Mouse (Mus musculus): ENCODE measurements around the gene Nicn1.
"Not testable (repeated sequence)": the region's sequence is repeated elsewhere in the genome, so short reads cannot be mapped to it uniquely, and the experiment has no call there.

Gene Nicn1

DNA sequence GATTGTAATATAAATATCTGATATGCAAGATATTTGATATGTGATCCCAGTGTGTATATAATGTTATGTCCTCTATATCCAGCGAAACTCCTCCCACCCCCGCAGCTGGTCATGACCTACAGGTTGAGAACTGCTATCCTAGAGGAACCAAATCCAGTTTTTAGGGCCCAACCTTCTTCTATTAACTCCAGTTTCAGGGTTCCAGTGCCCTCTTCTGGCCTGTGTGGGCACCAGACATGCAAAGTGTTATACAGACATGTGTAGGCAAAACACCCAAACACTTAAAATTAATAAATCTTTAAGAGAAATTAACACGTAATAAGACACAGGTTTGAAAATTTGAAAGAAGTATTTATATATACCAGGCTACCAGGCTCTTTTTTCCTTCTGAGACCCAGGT is 27.3 kb downstream of the Nicn1 start:
- in situ Hi-C loops (cut with MboI; ENCODE audit: low pct_unique_long_range_greater_than_20kb in 1 of 2, low sequenced_read_pairs in 2 of 2, unreplicated experiment in 1 of 2), result no loop called here

DNA sequence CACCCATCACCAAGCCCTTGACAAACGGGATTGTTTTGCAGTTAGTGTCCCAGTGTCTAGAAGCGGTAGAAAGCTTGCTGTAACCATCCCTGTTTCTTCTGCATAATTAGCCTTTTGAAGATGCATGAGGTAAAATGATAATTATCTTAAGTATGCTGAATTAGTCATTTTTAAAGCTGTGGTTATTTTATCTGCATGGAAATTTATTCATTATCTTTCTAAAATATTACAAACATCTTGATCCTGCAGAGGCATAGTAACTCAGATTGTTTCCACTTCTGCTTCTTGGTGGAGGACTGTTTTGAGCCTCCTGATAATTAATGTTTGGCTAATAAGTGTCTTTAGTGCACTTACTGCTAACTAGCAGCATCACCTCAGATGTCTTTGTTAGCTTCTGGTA is 28.2 kb downstream of the Nicn1 start:
- in situ Hi-C loops (cut with MboI; ENCODE audit: low pct_unique_long_range_greater_than_20kb in 1 of 2, low sequenced_read_pairs in 2 of 2, unreplicated experiment in 1 of 2), result no loop called here

DNA sequence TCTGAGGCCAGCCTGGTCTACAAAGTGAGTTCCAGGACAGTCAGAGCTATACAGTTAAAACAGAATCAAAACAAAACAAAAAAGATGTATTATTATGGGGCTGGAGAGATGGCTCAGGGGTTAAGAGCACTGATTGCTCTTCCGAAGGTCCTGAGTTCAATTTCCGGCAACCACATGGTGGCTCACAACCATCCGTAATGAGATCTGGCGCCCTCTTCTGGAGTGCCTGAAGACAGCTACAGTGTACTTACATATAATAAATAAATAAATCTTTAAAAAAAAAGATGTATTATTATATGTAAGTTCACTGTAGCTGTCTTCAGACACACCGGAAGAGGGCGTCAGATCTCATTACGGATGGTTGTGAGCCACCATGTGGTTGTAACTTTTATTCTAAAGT is 31.8 kb downstream of the Nicn1 start:
- in situ Hi-C loops (cut with MboI; ENCODE audit: low pct_unique_long_range_greater_than_20kb in 1 of 2, low sequenced_read_pairs in 2 of 2, unreplicated experiment in 1 of 2), result not testable (repeated sequence)

DNA sequence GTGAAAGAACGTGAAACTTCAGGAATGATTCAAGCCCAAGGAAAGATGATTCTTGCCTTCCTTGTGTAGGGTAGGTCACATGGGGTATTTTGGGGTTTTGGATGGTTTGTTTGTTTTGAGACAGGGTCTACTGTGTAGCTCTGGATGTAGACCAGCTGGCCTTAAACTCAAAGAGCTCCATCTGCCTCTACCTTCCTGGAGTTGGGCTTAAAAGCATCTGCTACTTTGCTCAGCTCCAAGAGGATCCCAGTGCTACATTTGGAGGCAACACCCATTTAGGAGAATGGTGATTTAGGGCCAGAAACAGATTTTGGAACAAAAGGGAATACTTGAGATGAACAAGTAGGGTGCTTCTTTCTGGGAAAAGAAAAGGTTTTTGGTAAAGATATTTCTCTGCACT is 34.6 kb downstream of the Nicn1 start:
- in situ Hi-C loops (cut with MboI; ENCODE audit: low pct_unique_long_range_greater_than_20kb in 1 of 2, low sequenced_read_pairs in 2 of 2, unreplicated experiment in 1 of 2), result no loop called here

DNA sequence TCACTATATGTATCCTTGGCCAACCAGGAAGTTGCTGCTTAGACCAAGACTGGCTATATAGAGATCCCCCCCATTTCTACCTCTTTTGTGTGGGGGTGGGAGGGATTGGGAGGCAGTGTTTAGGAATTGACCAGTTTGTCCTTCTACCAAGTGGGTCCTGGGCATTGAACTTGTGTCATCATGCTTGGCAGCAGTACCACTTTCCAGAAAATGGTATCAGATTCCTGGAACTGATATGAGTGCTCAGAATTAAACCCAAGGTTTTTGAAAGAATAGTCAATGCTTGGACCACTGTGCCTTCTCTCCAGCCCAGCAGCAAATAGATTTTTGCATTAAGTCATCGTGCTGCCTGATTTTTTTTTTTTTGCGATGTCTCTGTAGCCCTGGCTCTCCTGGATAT is 35.6 kb downstream of the Nicn1 start:
- in situ Hi-C loops (cut with MboI; ENCODE audit: low pct_unique_long_range_greater_than_20kb in 1 of 2, low sequenced_read_pairs in 2 of 2, unreplicated experiment in 1 of 2), result no loop called here

DNA sequence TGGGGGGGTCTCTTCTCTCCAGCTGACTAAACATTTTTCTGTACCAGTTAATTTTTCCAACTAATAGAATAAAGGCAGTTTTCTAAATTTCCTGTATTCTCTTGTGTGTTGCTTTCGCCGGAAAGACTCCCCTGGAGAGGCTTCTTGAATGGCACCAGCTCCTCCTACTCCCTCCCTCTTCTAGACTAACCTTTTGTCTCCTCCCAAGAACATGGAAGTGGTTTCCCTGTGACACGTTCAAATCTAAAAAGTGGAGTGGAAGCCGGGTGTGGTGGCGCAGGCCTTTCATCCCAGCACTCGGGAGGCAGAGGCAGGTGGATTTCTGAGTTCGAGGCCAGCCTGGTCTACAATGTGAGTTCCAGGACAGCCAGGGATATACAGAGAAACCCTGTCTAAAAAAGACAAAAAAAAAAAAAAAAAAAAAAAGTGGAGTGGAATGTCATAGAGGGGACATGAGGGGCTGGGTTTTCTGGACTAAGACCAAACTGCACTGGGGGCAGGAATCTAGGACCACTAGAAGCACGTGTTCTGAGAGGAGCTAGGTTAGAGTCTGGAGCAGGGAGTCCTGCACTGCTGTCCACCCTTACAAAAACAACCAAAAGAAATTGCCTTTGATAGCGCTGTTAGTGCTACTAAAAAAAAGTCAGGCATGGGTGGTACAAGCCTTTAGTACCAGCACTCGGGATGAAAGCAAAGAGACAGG is 47.8 kb downstream of the Nicn1 start:
- in situ Hi-C loops (cut with MboI; ENCODE audit: low pct_unique_long_range_greater_than_20kb in 1 of 2, low sequenced_read_pairs in 2 of 2, unreplicated experiment in 1 of 2), result no loop called here

DNA sequence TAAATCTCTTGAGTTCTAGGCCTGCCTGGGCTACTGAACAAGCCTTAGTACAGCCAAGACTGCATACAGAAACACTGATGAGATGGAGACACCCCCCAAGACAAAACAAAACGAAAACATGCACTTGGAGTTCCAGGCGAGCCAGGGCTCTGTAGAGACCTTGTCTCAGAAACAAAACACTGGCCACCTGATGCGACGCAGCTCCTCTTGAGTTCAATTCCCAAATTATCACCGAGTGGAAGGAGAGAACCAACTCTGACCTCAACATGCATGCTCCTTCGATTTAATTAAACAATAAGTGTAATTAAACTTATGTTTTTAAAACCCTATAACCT is 48.3 kb downstream of the Nicn1 start:
- in situ Hi-C loops (cut with MboI; ENCODE audit: low pct_unique_long_range_greater_than_20kb in 1 of 2, low sequenced_read_pairs in 2 of 2, unreplicated experiment in 1 of 2), result no loop called here

DNA sequence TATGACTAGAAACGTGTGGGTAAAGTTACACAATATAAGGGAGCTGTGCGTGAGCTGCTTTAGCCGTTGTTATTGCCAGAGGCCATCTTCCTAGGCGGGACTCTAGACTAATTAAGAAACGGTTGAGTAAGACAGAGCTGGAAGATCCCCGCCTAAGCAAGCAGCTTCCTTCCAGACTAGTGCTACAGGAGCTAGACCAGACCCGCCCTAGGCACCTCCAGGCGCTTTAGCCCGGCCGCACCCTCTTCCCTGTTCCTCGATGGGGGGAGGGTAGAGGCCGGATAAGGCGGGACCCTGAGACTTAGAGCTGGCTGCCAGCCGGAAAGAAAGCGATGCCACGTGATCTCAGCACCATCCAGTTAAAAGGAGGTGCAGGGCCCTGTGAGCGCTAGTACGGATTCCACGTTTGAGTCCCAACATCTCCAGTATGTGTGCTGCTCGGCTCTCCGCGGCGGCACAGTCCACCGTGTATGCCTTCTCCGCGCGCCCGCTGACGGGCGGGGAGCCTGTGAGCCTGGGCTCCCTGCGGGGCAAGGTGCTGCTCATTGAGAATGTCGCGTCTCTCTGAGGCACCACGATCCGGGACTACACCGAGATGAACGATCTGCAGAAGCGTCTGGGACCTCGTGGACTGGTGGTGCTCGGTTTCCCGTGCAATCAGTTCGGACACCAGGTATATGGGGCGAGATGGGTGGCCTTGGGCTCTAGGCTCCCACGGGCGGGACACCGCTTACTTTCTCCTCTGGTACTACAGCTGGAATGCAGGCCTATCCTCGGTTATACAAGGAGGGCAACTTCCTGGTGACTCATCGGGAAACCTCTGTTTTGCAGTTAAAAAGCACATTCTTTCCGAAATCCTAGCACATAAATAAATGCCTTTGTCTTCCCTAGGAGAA is 48.9 kb downstream of the Nicn1 start, which contains the start of gene Gpx1:
Gene Gpx1, plus strand, starts transcription at position 18 of the 896 bp plus-strand sequence.
- in situ Hi-C loops (cut with MboI; ENCODE audit: low pct_unique_long_range_greater_than_20kb in 1 of 2, low sequenced_read_pairs in 2 of 2, unreplicated experiment in 1 of 2), result no loop called here

DNA sequence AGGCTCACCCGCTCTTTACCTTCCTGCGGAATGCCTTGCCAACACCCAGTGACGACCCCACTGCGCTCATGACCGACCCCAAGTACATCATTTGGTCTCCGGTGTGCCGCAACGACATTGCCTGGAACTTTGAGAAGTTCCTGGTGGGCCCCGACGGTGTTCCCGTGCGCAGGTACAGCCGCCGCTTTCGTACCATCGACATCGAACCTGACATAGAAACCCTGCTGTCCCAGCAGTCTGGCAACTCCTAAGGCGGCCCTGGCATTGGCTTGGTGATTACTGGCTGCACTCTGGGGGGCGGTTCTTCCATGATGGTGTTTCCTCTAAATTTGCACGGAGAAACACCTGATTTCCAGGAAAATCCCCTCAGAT is 49.6 kb downstream of the Nicn1 start:
- in situ Hi-C loops (cut with MboI; ENCODE audit: low pct_unique_long_range_greater_than_20kb in 1 of 2, low sequenced_read_pairs in 2 of 2, unreplicated experiment in 1 of 2), result no loop called here

DNA sequence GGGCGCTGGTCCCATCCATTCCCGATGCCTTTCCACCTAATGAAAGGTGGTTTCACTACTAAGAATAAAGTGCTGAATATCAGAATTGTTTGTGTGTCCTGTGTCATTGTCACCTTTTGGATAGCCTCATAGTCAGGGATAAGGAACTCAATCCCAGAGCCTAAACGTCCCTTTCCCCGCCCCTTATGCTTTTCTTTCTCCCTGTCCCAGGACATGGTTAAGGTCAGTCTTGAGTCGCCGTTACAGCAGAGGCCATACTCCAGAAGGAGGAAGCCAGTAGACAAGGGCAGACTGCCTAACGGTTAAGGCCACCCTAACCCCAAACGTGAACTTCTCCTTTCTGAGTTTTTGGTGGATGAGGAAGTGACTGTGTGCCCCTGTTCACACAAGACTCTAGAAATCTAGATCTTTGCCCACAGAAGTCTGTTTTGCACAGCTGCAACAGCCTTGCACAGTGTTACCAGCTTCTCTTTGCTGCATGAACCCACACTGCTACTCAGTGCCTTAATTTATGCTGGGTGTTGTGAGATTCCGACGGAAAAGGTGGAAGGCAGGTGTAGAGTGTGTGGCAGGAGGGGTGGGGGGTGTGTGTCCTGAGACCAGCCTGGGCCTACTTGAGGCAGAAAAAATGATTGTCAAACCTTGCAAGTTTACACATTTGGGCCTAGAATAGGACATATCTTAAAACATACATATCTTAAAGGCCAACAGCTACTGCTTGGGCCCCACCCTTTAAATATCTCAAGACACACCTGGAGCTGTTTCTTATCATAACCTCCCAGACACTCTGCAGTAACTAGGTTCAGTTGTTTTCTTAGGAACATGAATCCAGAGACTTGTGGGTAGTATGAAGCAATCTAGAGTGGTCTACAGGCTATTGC is 50.3 kb downstream of the Nicn1 start:
- in situ Hi-C loops (cut with MboI; ENCODE audit: low pct_unique_long_range_greater_than_20kb in 1 of 2, low sequenced_read_pairs in 2 of 2, unreplicated experiment in 1 of 2), result no loop called here

DNA sequence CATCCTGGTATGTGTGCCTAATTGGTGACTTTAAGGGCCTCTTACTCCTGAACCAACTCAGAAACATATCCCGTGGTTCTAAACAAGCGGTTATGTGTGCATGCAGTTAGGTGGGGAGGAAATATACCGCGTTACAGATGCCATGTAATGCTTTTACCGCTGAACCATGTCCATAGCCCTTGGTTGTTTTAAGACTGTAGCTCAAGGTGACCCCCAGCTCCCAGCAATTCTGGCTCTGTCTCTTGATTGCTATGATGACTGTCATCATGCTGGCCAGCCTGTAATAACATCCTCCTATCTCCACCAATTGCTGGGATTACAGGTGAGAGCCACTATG is 50.9 kb downstream of the Nicn1 start:
- in situ Hi-C loops (cut with MboI; ENCODE audit: low pct_unique_long_range_greater_than_20kb in 1 of 2, low sequenced_read_pairs in 2 of 2, unreplicated experiment in 1 of 2), result no loop called here

DNA sequence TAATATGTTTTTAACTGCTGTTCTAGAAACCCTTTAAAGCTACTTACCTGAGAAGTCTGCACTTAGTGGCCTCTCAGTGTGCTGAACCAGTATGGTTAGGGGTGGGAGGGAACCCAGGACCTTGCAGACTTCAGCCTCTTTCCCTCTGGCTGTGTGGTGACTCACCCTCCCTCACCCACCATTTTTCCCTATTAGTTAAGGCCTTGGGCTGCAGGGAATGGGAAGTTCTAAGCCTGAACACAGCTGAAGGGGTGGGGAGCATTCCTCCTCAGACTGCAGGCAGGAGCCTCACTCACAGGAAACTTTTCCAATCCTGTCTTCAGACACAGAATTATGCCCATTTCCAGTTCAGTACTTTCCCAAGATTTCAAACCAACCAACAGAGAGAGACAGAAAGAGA is 51.6 kb downstream of the Nicn1 start:
- in situ Hi-C loops (cut with MboI; ENCODE audit: low pct_unique_long_range_greater_than_20kb in 1 of 2, low sequenced_read_pairs in 2 of 2, unreplicated experiment in 1 of 2), result no loop called here

DNA sequence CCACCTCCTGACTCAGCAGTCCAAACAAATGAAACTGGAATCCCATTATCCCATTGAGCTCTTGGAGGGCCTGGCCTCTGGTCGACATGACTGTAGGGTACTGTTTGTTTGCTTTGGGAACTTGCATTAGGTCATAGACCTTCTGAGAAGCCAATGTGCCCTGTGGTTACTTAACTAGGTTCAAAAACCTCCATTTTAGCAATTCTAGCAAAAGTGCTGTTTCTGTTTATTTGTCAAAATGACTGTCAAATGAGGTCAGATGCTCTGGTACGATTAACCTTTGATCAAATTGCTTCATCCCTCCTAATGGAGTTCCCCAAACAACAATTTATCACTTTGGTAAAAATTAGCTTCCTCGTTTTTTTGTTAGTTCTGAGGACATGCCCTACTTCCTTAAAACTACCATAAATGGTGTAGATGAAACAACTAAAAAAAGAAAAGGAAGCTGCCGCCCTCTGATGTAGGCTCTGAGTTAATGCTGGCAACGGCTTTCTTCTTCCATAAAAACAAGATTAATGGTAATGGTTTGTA is 52.1 kb downstream of the Nicn1 start:
- in situ Hi-C loops (cut with MboI; ENCODE audit: low pct_unique_long_range_greater_than_20kb in 1 of 2, low sequenced_read_pairs in 2 of 2, unreplicated experiment in 1 of 2), result no loop called here

DNA sequence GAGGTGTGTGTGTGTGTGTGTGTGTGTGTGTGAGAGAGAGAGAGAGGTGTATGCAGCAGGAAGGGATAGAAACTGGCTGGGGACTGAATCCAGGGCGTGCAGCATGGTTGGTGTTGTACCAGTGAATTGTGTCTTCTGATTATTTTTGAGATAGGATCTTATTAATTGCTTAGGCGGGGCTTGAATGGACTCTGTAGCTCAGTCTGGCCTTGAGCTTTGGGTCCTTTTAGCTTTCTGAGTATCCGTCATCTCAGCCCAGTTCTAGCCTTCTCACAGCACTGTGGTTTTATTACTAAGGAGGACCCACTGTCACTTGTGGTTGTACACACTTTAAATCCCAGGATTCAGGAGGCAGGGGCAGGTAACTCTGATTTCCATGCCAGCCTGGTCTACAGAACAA is 53.1 kb downstream of the Nicn1 start:
- in situ Hi-C loops (cut with MboI; ENCODE audit: low pct_unique_long_range_greater_than_20kb in 1 of 2, low sequenced_read_pairs in 2 of 2, unreplicated experiment in 1 of 2), result no loop called here

DNA sequence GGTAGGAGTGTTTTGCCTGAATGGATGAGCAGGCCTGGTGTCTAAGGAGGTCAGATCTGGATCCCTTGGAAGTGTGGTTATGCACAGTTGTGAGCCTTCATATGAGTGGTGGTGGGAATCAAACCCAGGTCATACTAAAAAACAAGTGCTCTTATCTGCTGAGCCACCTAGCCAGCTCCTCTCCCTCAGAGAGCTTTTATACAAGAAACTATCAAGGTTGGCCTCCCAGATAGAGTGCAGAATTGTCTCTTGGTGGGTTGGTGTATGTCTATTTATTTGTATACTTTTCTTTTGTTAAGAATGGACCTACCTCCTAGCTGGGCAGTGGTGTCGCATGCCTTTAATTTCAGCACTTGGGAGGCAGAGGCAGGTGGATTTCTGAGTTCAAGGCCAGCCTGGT is 53.6 kb downstream of the Nicn1 start:
- in situ Hi-C loops (cut with MboI; ENCODE audit: low pct_unique_long_range_greater_than_20kb in 1 of 2, low sequenced_read_pairs in 2 of 2, unreplicated experiment in 1 of 2), result no loop called here

DNA sequence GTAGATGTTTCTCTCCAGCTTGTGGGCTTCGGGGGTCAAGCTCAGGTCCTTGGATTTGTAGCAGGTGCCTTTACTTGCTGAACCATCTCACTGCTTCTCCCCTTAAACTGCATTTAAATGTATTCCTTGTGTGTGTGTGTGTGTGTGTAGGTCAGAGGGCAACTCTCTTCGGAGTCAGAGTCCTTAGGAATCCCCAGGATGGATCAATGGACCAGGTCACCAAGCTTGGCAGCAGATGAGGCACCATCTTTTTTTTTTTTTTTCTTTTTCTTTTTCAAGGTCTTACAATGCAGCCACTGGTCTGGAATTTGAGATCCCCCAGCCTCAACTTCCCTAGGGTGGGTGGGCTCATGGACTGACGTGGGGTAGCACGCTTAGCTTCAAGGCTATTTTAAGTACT is 54.2 kb downstream of the Nicn1 start:
- in situ Hi-C loops (cut with MboI; ENCODE audit: low pct_unique_long_range_greater_than_20kb in 1 of 2, low sequenced_read_pairs in 2 of 2, unreplicated experiment in 1 of 2), result no loop called here

All from mouse embryonic stem cell (cell line).